Mouse (Mus musculus) ovary, postnatal 36 days (tissue): Measurements from ENCODE around the gene Ccdc34.

Experiments
- DNase-seq: peaks from one replicate; pipeline ENCODE4 v3.0.0; 2022; ENCODE audit warnings: low spot score, mixed read lengths

The Ccdc34 gene

DNA sequence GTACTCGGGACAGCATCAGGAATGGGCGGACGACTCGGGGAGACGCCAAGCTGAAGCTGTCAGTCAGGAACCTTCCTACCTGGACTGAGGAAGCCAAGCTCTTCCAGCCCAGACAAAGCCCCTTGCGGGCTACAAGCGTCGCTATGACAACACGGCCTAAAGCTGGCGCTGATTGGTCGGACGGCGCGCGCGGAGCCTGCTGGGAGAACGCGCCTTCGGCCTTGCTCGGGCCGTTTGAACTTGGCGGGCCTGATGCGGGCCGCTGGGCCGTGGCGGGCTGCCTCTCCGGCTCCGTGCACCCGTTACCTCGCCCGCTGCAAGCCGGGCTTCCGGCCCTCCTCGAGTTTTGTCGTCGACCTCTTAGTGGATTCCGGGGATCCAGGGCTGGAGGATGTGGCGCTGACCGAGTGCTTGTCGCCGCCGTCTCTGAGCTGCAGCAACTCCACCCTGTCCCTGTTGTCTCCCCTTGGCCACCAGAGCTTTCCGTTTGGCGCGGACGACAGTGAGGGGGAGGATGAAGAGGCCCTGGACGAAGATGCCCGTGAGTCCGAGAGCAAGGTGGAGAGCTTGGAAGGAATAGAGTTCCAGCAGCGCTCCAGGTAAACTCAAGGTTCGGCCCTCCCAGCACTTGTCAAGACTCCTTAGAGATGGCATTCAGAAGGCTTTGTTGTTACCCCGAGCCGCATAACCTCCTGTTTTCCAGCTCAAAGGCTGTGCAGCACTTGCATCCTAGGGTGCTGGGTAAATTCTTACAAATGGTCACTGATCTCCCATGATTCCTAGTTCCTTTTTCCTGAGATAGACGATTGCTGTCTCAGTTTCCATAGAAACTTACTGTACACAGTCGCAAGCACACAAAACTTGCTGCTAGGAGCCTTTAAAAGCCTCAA is at the start of gene Ccdc34:
Ccdc34 (plus strand) TSS at position 202 of the 890 bp plus-strand sequence.
- DNase-seq = peak; percentile 90

DNA sequence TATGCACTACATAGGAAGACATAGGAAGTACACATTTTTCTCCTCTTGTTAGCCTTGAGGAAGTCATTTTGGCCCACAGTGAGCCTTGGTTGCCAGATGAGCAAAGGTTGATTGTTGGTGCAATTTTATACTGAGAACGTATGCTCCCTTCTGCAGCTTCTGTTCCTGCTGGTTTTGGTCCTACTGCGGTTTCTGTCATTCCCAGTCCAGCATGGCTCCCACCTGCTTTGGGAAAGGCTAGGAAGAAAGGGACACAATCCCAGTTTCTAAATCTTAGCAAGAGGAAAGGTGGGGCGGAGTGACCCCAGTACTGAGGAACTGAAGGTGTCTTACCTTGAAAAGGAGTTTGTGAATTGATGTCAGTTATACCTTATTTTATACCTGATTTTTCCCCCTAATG is 48.2 kb upstream of the Ccdc34 start:
- DNase-seq = no peak

- DNase-seq = no peak
Measured at GRCm38 (mm10) chr2:109969926-109970532, 47.6 kb upstream of the Ccdc34 start.

- DNase-seq = no peak
Measured at GRCm38 (mm10) chr2:109970744-109971410, 46.7 kb upstream of the Ccdc34 start.

DNA sequence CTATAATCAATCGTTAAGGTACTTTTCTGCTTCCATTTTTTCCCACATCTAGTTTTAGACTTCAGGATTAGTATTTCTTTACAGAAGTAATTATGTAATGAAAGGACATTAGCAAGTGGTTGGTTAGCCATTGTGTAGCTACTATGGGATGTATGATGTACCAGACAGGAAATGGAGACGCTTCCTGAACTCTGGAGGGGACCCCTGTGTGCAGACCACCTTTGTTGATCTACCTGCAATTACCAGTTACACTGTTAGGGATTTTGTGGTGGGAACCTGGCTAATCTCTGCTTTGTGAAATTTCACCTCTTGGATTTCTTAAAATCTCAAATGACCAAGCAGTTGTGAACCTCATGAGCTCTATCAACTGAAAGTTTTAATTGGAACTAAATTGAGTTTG is 45.3 kb upstream of the Ccdc34 start:
- DNase-seq = no peak

DNA sequence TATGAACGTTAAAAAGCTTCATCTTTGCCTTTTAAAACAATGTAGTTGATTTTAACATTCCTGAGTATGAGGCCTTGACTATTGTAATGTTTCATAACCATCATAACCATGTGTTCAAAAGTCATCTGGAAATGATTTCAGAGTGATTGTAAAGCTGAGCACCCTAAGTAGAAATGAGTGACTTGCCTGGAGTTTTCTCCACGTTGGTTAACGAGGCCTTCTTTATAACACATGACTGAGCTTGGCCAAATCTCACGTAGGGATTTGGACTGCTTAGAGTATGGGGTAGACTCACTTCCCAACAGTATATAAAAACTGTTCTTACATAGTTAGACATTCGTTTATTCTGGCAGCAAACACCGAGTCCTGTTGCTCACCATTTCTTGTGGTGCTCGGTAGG is 44.7 kb upstream of the Ccdc34 start:
- no peak for DNase-seq

DNA sequence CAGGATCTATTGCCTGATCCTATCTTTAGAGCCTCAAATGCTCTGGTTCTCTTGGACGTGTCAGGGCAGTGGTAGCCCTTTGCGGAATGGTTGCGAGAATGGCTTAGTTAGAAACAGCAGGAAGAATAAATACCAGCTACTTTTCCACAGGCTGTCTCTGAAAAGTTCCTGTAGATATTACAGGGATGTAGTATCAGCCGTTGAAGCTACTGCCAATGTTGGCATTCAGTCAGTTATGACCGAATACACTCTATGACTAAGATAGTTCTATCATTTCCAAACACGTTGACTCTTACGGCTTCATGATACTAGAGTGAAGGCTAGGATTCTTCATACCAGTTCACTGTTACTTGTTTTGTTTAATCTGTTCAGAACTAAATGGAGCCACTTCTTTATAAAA is 42.8 kb upstream of the Ccdc34 start:
- DNase-seq = no peak

- no peak for DNase-seq
Measured at GRCm38 (mm10) chr2:109976181-109976580, 41.4 kb upstream of the Ccdc34 start.

- DNase-seq = no peak
Measured at GRCm38 (mm10) chr2:109977322-109977721, 40.3 kb upstream of the Ccdc34 start.

GRCm38 (mm10) chr2:109979209-109979608 is 38.4 kb upstream of the Ccdc34 start:
- DNase-seq = no peak

DNA sequence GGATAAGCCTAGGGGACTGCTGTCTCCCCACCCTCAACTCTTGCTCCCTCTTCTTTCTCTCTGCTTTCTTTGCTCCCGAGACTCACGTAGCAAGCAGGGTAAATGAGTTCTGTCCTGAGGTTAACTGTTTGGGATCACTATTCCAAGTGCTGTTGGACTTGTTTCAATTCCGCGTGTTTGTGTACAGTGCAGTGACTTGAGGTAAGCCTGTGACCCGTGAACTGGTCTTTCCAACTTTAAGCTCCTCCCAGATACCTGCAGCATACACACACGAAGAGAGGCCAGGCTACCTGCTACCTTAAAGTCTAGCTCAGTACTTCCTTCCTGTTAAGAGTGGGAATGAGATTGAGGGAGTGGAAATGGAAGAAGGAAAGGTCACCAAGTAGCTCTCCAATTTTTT is 34.2 kb upstream of the Ccdc34 start:
- DNase-seq = no peak

DNA sequence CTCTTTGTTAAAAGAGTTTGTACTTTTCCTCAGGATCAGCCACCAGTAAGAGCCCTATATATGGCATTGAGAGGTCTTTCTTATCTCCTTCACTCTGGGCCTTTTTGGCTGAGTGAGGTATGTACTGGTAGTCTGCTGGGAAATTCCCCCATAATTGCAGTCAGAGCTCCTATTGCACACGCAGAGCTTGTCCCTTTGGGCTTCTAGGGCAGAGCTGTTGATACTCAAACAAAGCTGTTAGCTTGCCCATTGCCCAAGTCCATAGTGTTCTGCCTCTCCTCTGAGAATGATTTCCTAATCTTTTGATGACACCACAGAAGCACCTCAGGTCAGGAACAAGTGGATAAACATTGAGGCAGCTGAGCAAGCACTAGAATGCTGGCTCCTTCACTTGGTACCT is 32.7 kb upstream of the Ccdc34 start:
- no peak for DNase-seq

DNA sequence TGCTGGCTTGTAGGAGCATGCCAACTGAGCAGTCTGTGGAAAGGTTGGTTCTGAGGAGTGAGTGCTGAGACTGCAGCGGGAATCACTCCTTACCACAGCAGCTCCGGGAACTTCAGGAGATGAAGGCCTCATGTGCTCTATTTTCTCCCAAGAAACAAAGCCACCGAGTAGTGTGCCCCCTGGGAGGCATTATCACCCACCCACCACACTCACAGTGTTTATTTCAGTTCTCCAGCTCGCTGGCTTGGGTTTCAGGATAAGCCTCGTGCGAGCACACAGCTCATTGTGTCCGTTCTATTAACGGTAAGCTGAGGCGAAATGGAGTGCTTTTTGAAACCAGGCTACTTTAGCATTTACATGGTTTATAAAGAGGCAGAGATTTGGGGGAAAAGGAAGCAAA is 32.1 kb upstream of the Ccdc34 start:
- DNase-seq = no peak

DNA sequence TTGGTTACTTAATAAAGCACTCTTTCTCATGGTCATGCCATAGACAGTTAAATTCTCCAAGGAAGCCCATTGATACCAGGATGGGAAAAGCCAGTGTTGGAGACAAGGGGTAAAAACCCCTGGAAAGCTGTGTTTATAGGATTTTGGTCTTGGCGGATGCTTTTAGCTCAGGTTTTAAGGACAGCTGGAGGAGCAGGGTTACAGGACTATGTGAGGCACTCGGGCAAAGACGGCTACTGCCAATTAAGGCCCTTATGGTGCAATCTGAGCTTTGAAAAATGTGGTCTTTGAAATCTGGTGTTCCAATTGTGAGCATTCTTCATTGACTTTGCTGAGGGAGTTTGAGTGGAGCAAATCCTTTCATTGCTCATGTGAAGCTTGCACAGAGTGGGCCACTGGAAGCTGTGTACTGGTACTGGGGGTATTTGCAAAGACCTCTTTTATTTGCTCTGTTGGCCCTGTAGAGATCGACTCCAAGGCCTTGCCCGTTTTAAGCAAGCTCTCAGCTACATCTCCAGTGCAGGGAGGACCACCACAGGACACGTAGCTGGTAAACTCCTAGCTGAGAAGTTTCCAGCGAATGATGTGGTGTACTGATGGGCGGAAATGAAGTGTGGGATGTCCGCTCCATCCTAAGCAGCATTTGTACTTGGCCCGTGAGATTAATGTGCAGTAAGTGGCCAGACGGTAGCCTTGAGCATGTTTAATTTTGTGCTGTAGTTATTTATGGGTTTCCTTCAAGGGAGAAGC is 31.4 kb upstream of the Ccdc34 start:
- DNase-seq = no peak

- no peak for DNase-seq
Measured at GRCm38 (mm10) chr2:109987946-109988345, 29.7 kb upstream of the Ccdc34 start.

GRCm38 (mm10) chr2:109989196-109989595 is 28.4 kb upstream of the Ccdc34 start:
- DNase-seq = no peak

- DNase-seq = no peak
Measured at GRCm38 (mm10) chr2:109989679-109990473, 27.7 kb upstream of the Ccdc34 start.

GRCm38 (mm10) chr2:109991754-109992153 is 25.9 kb upstream of the Ccdc34 start:
- no peak for DNase-seq

GRCm38 (mm10) chr2:109992448-109993073 is 25.1 kb upstream of the Ccdc34 start:
- no peak for DNase-seq

DNA sequence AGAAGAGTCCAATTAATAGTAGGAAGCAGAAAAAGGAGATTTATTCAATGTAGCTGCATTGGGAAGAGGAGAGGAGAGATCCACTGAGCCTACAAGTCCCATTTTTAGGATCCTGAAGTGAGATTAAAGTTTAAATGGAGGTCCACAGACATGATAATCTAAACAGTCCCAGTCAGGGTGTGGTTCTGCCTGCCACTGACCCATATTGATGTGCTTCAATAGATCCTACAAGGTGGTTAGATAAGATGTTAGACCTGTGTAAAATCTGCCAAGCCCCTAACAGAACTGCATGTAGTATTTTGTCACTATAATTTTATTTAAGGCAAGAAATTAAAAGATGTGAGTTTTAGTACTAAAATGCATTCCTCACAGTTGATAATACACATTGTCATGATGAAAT is 24.2 kb upstream of the Ccdc34 start:
- DNase-seq = no peak

DNA sequence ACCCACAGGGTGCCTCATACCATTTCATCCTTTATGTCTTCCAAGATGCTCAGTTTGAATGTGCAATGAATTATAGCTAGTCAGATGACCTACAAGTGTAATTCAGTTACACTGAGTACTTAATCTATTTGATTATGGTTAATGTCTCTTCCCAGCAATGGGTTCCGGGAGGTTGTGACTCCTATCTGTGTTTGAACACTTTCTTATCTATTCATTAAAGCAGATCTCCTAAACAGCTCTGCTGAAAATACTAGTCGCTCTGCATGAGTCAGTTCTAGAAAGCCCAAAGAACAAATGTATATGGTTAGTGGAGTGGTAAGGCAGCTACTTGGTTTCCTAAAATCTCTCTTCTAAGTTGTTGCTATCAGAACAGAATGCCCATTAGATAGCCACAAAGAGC is 22.6 kb upstream of the Ccdc34 start:
- no peak for DNase-seq
